Mouse (Mus musculus) adrenal gland, postnatal 25 days (tissue): ENCODE results near the gene Dok4. TPM values are rescaled to one million over a fixed set of nuclear protein-coding genes. Genes with fewer than 3 reads are reported as not detected.
"Not testable (repeated sequence)": the region's sequence is repeated elsewhere in the genome, so short reads cannot be mapped to it uniquely, and the experiment has no call there.

Experiments used
- DNase-seq: peaks from one replicate; pipeline ENCODE4 v3.0.0; 2021; ENCODE audit warnings: mixed read lengths
- total RNA-seq: library from RNA; stranded (reverse); gene quantifications from 2 replicates; pipeline ENCODE4 v1.2.3, GENCODE M21; 2021

Dok4 gene
- total RNA-seq, 1 experiment from 2014 or later, result 15.3 TPM

GRCm38 (mm10) chr8:94880742-94881141 is 4.6 kb upstream of the Dok4 start:
- no peak for DNase-seq

DNA sequence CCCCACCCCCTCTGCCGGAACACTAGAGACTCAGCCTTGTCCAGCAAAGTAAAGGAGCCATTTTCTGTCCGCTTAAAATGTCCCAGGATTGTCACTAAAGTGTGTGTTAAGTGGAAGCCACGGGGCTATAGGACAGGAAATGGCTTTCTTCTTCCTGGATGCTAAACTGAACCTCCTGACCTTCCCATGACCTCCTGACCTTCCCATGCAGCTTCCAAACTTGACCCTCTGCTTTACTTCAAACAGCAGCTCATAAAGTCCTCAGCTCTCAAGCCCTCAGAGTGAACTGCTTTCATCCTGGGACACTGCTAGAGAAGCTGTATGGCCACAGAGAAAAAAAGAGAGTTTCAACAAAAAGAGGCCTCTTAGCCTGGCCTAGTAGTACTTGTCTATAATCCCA is 690 bp upstream of the Dok4 start:
- no peak for DNase-seq

GRCm38 (mm10) chr8:94875871-94876150 is 319 bp downstream of the Dok4 start:
- DNase-seq, result no peak

GRCm38 (mm10) chr8:94875096-94875870 is 847 bp downstream of the Dok4 start:
- DNase-seq, result peak; percentile 32

- DNase-seq, result peak; percentile 79
These were observed 1.8 kb downstream of the Dok4 start for GRCm38 (mm10) chr8:94874358-94874757.

- no peak for DNase-seq
These were observed 3.6 kb downstream of the Dok4 start for GRCm38 (mm10) chr8:94872576-94872975.

- DNase-seq, result no peak
These were observed 4.0 kb downstream of the Dok4 start for GRCm38 (mm10) chr8:94872156-94872555.

- DNase-seq, result peak; percentile 42
These were observed 4.8 kb downstream of the Dok4 start for GRCm38 (mm10) chr8:94871108-94871894.

- no peak for DNase-seq
These were observed 5.5 kb downstream of the Dok4 start for GRCm38 (mm10) chr8:94870474-94871107.

- no peak for DNase-seq
These were observed 6.1 kb downstream of the Dok4 start for GRCm38 (mm10) chr8:94870003-94870402.

DNA sequence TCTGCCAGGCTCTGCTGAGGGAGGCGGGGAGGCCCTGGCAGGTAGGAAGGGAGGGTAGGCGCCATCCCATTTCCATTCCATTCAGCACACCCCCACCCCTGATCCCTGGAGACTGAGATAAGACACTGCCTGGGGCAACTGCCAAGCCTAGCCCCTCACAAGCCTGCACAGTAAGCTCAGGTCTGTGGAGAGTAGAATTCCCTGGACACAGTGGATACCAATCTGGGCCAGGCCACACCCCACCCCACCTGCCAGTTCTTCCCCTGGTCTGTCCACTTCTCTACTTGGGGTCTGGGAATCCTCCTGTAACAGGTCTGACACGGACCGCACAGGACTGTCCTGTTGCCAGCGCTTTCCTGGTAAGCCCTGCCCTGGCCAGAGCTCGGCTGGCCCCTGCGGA is 7.0 kb downstream of the Dok4 start:
- DNase-seq, result no peak

DNA sequence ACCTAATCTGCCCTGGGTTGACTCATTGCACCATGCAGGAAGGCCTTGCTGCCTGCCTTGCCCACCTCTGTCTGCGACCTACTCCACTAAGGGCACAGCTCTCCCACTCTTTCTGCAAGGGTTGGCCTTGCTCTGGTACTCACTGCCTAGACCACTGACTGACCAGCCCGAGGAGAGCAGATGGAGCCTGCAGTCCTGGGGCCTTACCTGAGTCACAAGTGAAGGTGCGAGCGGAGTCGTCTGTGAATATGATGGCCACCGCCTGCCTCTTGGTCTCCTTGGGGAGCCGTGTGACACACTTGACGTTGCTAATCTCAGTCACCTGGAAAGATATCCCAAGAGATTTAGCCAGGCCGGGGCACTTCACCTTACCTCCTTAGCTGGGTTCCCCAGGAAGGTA is 9.2 kb downstream of the Dok4 start:
- DNase-seq, result no peak

- DNase-seq, result peak; percentile 66
These were observed 10.8 kb downstream of the Dok4 start for GRCm38 (mm10) chr8:94865292-94865691.

GRCm38 (mm10) chr8:94863897-94864673 is 12.0 kb downstream of the Dok4 start:
- no peak for DNase-seq

DNA sequence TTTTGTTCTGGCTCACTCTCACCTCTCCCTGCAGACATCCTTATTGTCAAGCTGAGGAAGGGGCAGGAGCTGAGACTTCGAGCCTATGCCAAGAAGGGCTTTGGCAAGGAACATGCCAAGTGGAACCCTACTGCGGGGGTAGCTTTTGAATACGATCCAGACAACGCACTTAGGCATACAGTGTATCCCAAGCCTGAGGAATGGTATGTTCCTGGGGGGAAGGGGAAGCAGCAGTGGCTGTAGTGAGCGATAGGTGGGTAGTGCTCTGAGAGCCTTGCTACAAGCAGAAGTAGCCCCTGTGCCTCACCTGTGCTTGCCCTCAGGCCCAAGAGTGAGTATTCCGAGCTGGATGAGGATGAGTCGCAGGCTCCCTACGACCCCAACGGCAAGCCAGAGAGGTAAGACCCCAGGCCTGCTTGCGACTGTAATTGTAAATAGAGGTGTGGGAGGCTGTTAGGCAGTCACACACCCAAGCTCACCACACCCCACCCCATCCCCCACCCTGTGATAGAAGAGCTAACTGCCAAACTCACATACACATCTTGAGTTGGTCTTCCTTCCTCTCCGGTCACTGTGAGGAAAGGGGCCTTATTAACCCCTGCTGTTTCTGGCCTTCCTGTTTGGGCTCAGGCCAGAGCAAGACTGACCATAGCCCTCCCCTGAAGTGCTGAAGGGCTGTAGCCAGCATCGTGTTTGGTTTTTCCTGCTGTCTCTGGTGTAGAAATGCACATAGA is 13.5 kb downstream of the Dok4 start:
- no peak for DNase-seq

- DNase-seq, result peak; percentile 61
These were observed 14.7 kb downstream of the Dok4 start for GRCm38 (mm10) chr8:94861352-94861910.

GRCm38 (mm10) chr8:94857346-94858173 is 18.6 kb downstream of the Dok4 start, which contains the start of gene Polr2c:
Gene Polr2c, plus strand, starts transcription at chr8:94857450.
- peak; percentile 93 for DNase-seq

GRCm38 (mm10) chr8:94857011-94857345 is 19.2 kb downstream of the Dok4 start:
- no peak for DNase-seq

- DNase-seq, result not testable (repeated sequence)
These were observed 21.4 kb downstream of the Dok4 start for GRCm38 (mm10) chr8:94854761-94855160.

DNA sequence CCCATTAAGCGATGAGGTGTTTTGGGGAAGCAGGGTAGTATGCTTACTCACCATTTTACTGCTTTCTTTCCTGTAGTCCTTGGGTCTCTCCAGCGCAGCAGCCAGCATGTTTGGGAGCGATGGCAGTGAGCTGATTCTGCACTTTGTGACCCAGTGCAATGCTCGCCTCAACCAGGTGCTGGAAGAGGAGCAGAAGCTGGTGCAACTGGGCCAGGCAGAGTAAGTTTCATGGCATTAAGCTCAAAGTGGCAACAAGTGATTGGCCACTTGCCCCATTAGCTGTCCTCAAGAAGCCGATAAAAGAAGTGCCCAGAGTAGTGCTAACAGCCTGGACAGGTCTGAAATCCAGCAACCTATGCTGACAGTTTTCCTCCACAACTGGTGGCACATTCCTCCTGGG is 26.1 kb downstream of the Dok4 start:
- no peak for DNase-seq

DNA sequence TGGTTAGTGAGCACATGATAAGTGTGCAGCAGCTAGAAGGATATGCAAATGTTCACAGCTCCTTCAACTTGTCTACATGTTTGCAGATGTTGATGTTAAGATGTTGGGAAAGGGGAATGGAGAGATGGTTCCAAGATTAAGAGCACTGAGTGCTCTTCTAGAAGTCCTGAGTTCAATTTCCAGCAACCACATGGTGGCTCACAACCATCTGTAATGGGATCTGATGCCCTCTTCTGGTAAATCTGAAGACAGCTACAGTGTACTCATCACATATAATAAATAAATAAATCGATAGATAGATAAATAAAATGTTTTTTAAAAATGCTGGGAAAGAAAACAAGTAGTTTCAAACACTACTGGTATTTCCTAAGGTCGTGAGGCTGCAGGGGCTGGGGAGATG is 34.9 kb downstream of the Dok4 start:
- DNase-seq, result no peak
